27 mouse cellular contexts compared by ENCODE assay signal in genomic region chr10:78573226-78573625, GRCm38 (mm10). TPM values are rescaled to one million over a fixed set of nuclear protein-coding genes. Genes with fewer than 3 reads are reported as not detected.
DNase-seq lines count a peak whose midpoint lies in the region; ATAC-seq lines count a peak whose summit lies in the region.
"Had no signal": no experiment of that assay in that cellular context is flagged by ENCODE, and none has a peak within 500 bp of the region (broad histone marks: within the 10 kb centered on the region; RNA-seq: fewer than 3 reads in every experiment).

No protein-coding gene starts in this region.

- peaks cover 22% of the 10 kb centered on the region for H3K4me1 ChIP-seq in neural tube, embryonic 15.5 days
- H3K4me1 ChIP-seq in limb, embryonic 10.5 days, result peaks cover 40% of the 10 kb centered on the region
- peaks cover 8% of the 10 kb centered on the region for H3K4me1 ChIP-seq in forebrain, embryonic 12.5 days

- peak; percentile 45 for DNase-seq in cerebellum, adult 9-10 months
- no peak for DNase-seq in cerebellum, postnatal 4 days (ENCODE audit: low spot score in 2 of 2)
- DNase-seq in neural tube, embryonic 10.5 days (ENCODE audit: extremely low spot score, low spot score), result no peak
- DNase-seq in limb, embryonic 10.5 days (ENCODE audit: low spot score), result no peak
- no peak for DNase-seq in ovary, adult 18-20 months (ENCODE audit: low spot score)
- DNase-seq: adrenal gland, postnatal 36 days; cerebellum, adult 11 months; gastrocnemius, postnatal 14 days; heart, adult 2 months; kidney, adult 2 months; lung, adult 2 months; lung, postnatal 14 days; right cerebral cortex, adult 18-20 months; right cerebral cortex, postnatal 4 days had no signal

- H3K27me3 ChIP-seq in neural tube, embryonic 15.5 days (replicated peaks), result no peaks in the 10 kb centered on the region
- H3K27me3 ChIP-seq in limb, embryonic 10.5 days (ENCODE audit: low read depth, poor library complexity, severe bottlenecking), result no peaks in the 10 kb centered on the region
- H3K27me3 ChIP-seq in forebrain, embryonic 12.5 days, result no peaks in the 10 kb centered on the region
- H3K27me3 ChIP-seq: liver, embryonic 12.5 days; midbrain, embryonic 12.5 days had no signal

- H3K4me2 ChIP-seq in neural tube, embryonic 15.5 days, result no peak overlapping the region; the same call in 1 of the 2 replicates
- H3K4me2 ChIP-seq in forebrain, embryonic 12.5 days, result no peak overlapping the region

- H3K4me3 ChIP-seq in neural tube, embryonic 15.5 days (replicated peaks), result no peak overlapping the region
- no peak overlapping the region for H3K4me3 ChIP-seq in limb, embryonic 10.5 days
- no peak overlapping the region for H3K4me3 ChIP-seq in forebrain, embryonic 12.5 days (replicated peaks)

- peaks cover 14% of the 10 kb centered on the region for H3K36me3 ChIP-seq in neural tube, embryonic 15.5 days
- peaks cover 15% of the 10 kb centered on the region for H3K36me3 ChIP-seq in limb, embryonic 10.5 days
- H3K36me3 ChIP-seq in forebrain, embryonic 12.5 days (replicated peaks), result peaks cover 9% of the 10 kb centered on the region

- ATAC-seq in neural tube, embryonic 15.5 days (ENCODE audit: low FRiP score), result no peak
- no peak for ATAC-seq in forebrain, embryonic 12.5 days (ENCODE audit: low FRiP score)
- ATAC-seq: forebrain, embryonic 14.5 days; liver, embryonic 12.5 days had no signal

- no peaks in the 10 kb centered on the region for H3K9me3 ChIP-seq in neural tube, embryonic 15.5 days (replicated peaks)
- no peaks in the 10 kb centered on the region for H3K9me3 ChIP-seq in limb, embryonic 10.5 days (replicated peaks)
- H3K9me3 ChIP-seq in forebrain, embryonic 12.5 days, result no peaks in the 10 kb centered on the region
- H3K9me3 ChIP-seq: liver, embryonic 12.5 days; midbrain, embryonic 12.5 days had no signal

- peak overlapping the region; percentile 92; the same call in 1 of the 2 replicates for H3K27ac ChIP-seq in neural tube, embryonic 15.5 days (replicated peaks)
- peak overlapping the region; percentile 93 for H3K27ac ChIP-seq in limb, embryonic 10.5 days
- H3K27ac ChIP-seq in forebrain, embryonic 12.5 days, result no peak overlapping the region
- H3K27ac ChIP-seq: left cerebral cortex, adult 2 months had no signal

- no peak overlapping the region for H3K9ac ChIP-seq in neural tube, embryonic 15.5 days (replicated peaks)
- no peak overlapping the region for H3K9ac ChIP-seq in forebrain, embryonic 12.5 days

- 78% methylated on average over 3 of the region's 3 CpGs for WGBS in neural tube, embryonic 15.5 days
- WGBS in limb, embryonic 10.5 days, result 80% methylated on average over 3 of the region's 3 CpGs
- 74% methylated on average over 3 of the region's 3 CpGs for WGBS in forebrain, embryonic 12.5 days

RNA-seq across cellular contexts. Expression of gene Ilvbl, which starts 0.9 kb away (rescaled TPM):
- 64.8 and 66.9 TPM in 2 replicates for polyA plus RNA-seq in neural tube, embryonic 15.5 days (2015; fragmentation: Nextera tagmentation; extraction: Ambion mirVana)
- polyA plus RNA-seq in limb, embryonic 10.5 days (2016; fragmentation: Nextera tagmentation; extraction: Ambion mirVana), result 27.2 and 38.8 TPM in 2 replicates
- 39.0 and 39.3 TPM in 2 replicates for polyA plus RNA-seq in forebrain, embryonic 12.5 days (2016; fragmentation: Nextera tagmentation; extraction: Ambion mirVana)

RNA-seq across cellular contexts. Expression of gene Syde1, which starts 18.5 kb away (rescaled TPM):
- 3.3 and 4.9 TPM in 2 replicates for polyA plus RNA-seq in neural tube, embryonic 15.5 days (2015; fragmentation: Nextera tagmentation; extraction: Ambion mirVana)
- 15.7 and 19.7 TPM in 2 replicates for polyA plus RNA-seq in limb, embryonic 10.5 days (2016; fragmentation: Nextera tagmentation; extraction: Ambion mirVana)
- polyA plus RNA-seq in forebrain, embryonic 12.5 days (2016; fragmentation: Nextera tagmentation; extraction: Ambion mirVana), result 8.3 and 8.5 TPM in 2 replicates

RNA-seq across cellular contexts. Expression of gene Olfr1357, which starts 44.6 kb away (rescaled TPM):
- polyA plus RNA-seq in neural tube, embryonic 15.5 days (2015; fragmentation: Nextera tagmentation; extraction: Ambion mirVana), result not detected in 2 replicates
- not detected in 2 replicates for polyA plus RNA-seq in limb, embryonic 10.5 days (2016; fragmentation: Nextera tagmentation; extraction: Ambion mirVana)
- polyA plus RNA-seq in forebrain, embryonic 12.5 days (2016; fragmentation: Nextera tagmentation; extraction: Ambion mirVana), result not detected in 2 replicates
- polyA plus RNA-seq: forebrain, embryonic 14.5 days; heart, adult 2 months; heart, embryonic 14.5 days; hindbrain, embryonic 14.5 days; intestine, embryonic 14.5 days; kidney, adult 2 months; kidney, postnatal 0 days; large intestine, adult 2 months; liver, embryonic 12.5 days; lung, adult 2 months; midbrain, embryonic 12.5 days; neural tube, embryonic 11.5 days; stomach, embryonic 14.5 days had no signal

RNA-seq across cellular contexts. Expression of gene Olfr1358, which starts 56.0 kb away (rescaled TPM):
- not detected in 2 replicates for polyA plus RNA-seq in neural tube, embryonic 15.5 days (2015; fragmentation: Nextera tagmentation; extraction: Ambion mirVana)
- not detected in 2 replicates for polyA plus RNA-seq in limb, embryonic 10.5 days (2016; fragmentation: Nextera tagmentation; extraction: Ambion mirVana)
- not detected in 2 replicates for polyA plus RNA-seq in forebrain, embryonic 12.5 days (2016; fragmentation: Nextera tagmentation; extraction: Ambion mirVana)
- polyA plus RNA-seq: forebrain, embryonic 14.5 days; heart, adult 2 months; heart, embryonic 14.5 days; hindbrain, embryonic 14.5 days; intestine, embryonic 14.5 days; kidney, adult 2 months; kidney, postnatal 0 days; large intestine, adult 2 months; liver, embryonic 12.5 days; lung, adult 2 months; midbrain, embryonic 12.5 days; neural tube, embryonic 11.5 days; stomach, embryonic 14.5 days had no signal
